Mouse (Mus musculus): ENCODE measurements at regions not wholly inside any gene's neighbourhood (a gene's known extent, or its start where the extent isn't known, plus 50 kb on each side); places are given as distances from the start of the nearest gene placed in this dataset.

DNA sequence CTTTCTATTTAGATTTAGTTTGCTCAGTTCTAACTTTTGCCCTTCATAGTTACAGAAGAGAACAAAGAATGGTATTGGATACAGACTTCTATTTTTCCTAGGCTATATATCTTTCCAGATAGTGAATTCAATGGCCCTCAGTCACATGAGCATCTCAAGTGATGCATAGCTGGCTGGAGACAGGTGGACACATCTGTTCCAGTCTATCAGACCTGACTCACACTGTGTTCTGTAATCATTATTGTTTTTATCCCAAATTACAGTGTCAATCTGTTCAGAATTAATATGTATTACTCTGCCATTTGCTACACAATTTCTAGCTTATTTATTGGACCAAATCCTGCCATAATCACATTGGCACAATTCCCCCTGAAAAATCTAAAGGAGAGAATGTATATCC lies 298.0 kb upstream of the Foxg1 start:
- Histone ChIP-seq H3K4me2 (ENCODE audit: insufficient read depth, low read depth, poor library complexity, severe bottlenecking) (no peak overlapping the region), H3K9ac (ENCODE audit: insufficient read depth, low read depth) (no peak overlapping the region), H3K9me3 (replicated peaks; ENCODE audit: low read length) (no peaks in the 10 kb centered on the region), H3K27me3 (replicated peaks) (no peaks in the 10 kb centered on the region), H3K27ac (ENCODE audit: insufficient read depth, low read depth) (no peak overlapping the region), H3K36me3 (replicated peaks in 1 of 2; ENCODE audit: control insufficient read depth in 1 of 2, insufficient read depth in 1 of 2, low read length in 1 of 2) (no peaks in the 10 kb centered on the region), H3K79me2 (replicated peaks; ENCODE audit: control insufficient read depth, extremely low read depth, insufficient read depth, poor library complexity, severe bottlenecking) (no peaks in the 10 kb centered on the region), H3K4me1 (ENCODE audit: control insufficient read depth in 1 of 2, insufficient read depth in 2 of 2) (no peaks in the 10 kb centered on the region), H3K4me3 (replicated peaks in 1 of 3; ENCODE audit: low read depth in 2 of 3, low read length in 2 of 3, poor library complexity in 1 of 3) (no peak overlapping the region)
- no peak for DNase-seq (ENCODE audit: extremely low read depth)
- in situ Hi-C loops (cut with MboI; ENCODE audit: low pct_ligation_motif_present, low pct_unique_long_range_greater_than_20kb, low sequenced_read_pairs) (no loop called here), dilution Hi-C loops (cut with MboI; ENCODE audit: extremely low pct_ligation_motif_present, extremely low pct_unique_long_range_greater_than_20kb, low sequenced_read_pairs) (no loop called here)
- TF ChIP-seq TCF12 (IDR thresholded peaks at IDR 0.05; ENCODE audit: low read depth, low read length) (no peak), GABPA (IDR thresholded peaks at IDR 0.05; ENCODE audit: insufficient replicate concordance, low read depth, low read length) (no peak), ZMIZ1 (IDR thresholded peaks at IDR 0.05; ENCODE audit: low read depth, low read length) (no peak), CTCF (conservative IDR thresholded peaks at IDR 0.05 in 1 of 2, IDR thresholded peaks at IDR 0.05 in 1 of 2; ENCODE audit: low read depth in 2 of 2, low read length in 2 of 2) (no peak), CHD1 (IDR thresholded peaks at IDR 0.05; ENCODE audit: low read depth, low read length) (no peak)

DNA sequence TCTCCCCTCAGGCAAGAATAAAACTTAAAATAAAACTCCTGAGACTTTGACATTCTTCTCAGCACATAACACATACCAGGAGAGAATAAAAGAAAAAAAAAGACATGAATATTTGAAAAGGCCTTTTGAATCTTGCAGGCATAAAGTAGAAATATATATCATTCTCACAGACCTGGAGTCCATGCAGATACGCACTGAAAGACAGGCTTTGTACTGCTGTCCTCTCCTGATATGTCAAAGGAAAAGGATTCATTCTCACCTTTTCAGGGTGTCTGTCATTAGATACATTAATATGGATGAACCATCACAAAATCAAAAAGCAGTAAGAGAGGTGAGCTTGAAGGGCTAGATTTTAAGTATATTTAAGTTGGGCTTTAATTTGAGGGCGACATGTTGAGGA lies 296.4 kb upstream of the Foxg1 start:
- H3K4me1 ChIP-seq (ENCODE audit: control insufficient read depth in 1 of 2, insufficient read depth in 2 of 2), result no peaks in the 10 kb centered on the region
- TF ChIP-seq IRF4 (IDR thresholded peaks at IDR 0.05; ENCODE audit: low read depth, low read length) (no peak), ETS1 (conservative IDR thresholded peaks at IDR 0.05; ENCODE audit: low read depth, low read length) (no peak), ZNF384 (IDR thresholded peaks at IDR 0.05; ENCODE audit: low read depth, low read length) (no peak), MXI1 (IDR thresholded peaks at IDR 0.05; ENCODE audit: low read depth, low read length) (no peak), MAFK (IDR thresholded peaks at IDR 0.05; ENCODE audit: insufficient replicate concordance, low read length) (no peak), MYC (IDR thresholded peaks at IDR 0.05; ENCODE audit: low read depth, low read length) (no peak), UBTF (IDR thresholded peaks at IDR 0.05; ENCODE audit: low read depth, low read length) (no peak), SMC3 (IDR thresholded peaks at IDR 0.05; ENCODE audit: low read depth, low read length) (no peak), EP300 (IDR thresholded peaks at IDR 0.05; ENCODE audit: low read length) (no peak), E2F4 (IDR thresholded peaks at IDR 0.05; ENCODE audit: insufficient replicate concordance, low read depth, low read length) (no peak), ZKSCAN1 (IDR thresholded peaks at IDR 0.05; ENCODE audit: borderline replicate concordance, low read depth, low read length) (no peak), USF1 (IDR thresholded peaks at IDR 0.05; ENCODE audit: low read depth, low read length) (no peak), CTCF (conservative IDR thresholded peaks at IDR 0.05 in 1 of 2, IDR thresholded peaks at IDR 0.05 in 1 of 2; ENCODE audit: low read depth in 2 of 2, low read length in 2 of 2) (no peak), RAD21 (IDR thresholded peaks at IDR 0.05; ENCODE audit: low read depth, low read length) (no peak), SIN3A (IDR thresholded peaks at IDR 0.05; ENCODE audit: low read length) (no peak), USF2 (conservative IDR thresholded peaks at IDR 0.05; ENCODE audit: low read depth, low read length) (no peak)
- H3K4me3 ChIP-seq (replicated peaks in 1 of 3; ENCODE audit: low read depth in 2 of 3, low read length in 2 of 3, poor library complexity in 1 of 3), result no peak overlapping the region
- dilution Hi-C loops (cut with MboI; ENCODE audit: extremely low pct_ligation_motif_present, extremely low pct_unique_long_range_greater_than_20kb, low sequenced_read_pairs) (no loop called here), in situ Hi-C loops (cut with MboI; ENCODE audit: low pct_ligation_motif_present, low pct_unique_long_range_greater_than_20kb, low sequenced_read_pairs) (no loop called here)
- H3K79me2 ChIP-seq (replicated peaks; ENCODE audit: control insufficient read depth, extremely low read depth, insufficient read depth, poor library complexity, severe bottlenecking), result no peaks in the 10 kb centered on the region
- H3K9ac ChIP-seq (ENCODE audit: insufficient read depth, low read depth), result no peak overlapping the region
- no peak for DNase-seq (ENCODE audit: extremely low read depth)
- no peaks in the 10 kb centered on the region for H3K36me3 ChIP-seq (replicated peaks in 1 of 2; ENCODE audit: control insufficient read depth in 1 of 2, insufficient read depth in 1 of 2, low read length in 1 of 2)
- H3K27ac ChIP-seq (ENCODE audit: insufficient read depth, low read depth), result no peak overlapping the region
- no peaks in the 10 kb centered on the region for H3K27me3 ChIP-seq (replicated peaks)
- H3K4me2 ChIP-seq (ENCODE audit: insufficient read depth, low read depth, poor library complexity, severe bottlenecking), result no peak overlapping the region
- no peaks in the 10 kb centered on the region for H3K9me3 ChIP-seq (replicated peaks; ENCODE audit: low read length)
